Mouse (Mus musculus): ENCODE measurements around the gene Kcnj13.

Kcnj13 gene

DNA sequence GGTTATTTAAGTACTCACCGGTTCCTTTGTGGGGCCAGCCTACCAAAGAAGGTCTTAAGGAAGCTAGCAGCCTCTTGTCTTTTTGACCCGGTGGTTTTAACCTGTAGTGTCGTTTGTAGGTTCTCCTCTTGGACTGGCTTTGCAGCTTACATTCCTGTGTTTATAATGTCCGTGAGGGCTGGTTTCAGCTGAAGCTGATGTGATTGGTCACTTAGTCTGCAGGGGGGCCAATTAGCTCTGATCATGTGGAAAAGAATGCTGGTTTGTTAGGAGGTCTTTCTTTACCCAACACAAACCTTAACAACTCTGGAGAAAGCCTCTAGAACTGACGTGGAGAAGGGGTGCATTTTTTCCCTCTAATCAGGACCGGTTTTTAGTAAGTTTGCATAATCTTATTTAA lies at the start of gene Kcnj13:
TSS of gene Kcnj13 (minus strand) at position 136 of the 400 bp plus-strand sequence.
- no peak for DNase-seq (ENCODE audit: extremely low read depth, low read depth, low spot score)

DNA sequence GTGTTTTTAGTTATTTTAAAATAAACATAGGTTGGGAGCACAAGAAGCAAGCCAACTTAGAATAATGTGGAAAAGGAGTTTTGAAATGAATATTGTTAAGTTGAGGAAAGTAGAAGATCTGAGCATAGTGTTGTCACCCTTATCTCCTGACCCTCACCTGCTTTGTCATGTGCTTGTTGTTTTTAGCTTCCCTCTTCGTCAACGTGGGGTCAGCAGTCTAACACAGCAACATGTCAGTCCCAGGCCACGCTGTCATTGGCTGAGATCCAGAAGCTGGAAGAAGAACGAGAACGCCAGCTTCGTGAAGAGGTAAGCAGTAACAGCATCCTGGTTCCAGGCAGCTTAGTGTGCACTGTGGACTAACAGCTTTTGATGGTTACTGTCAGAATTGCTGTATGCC lies 42.1 kb upstream of the Kcnj13 start:
- DNase-seq (ENCODE audit: extremely low read depth, low read depth, low spot score), result no peak

DNA sequence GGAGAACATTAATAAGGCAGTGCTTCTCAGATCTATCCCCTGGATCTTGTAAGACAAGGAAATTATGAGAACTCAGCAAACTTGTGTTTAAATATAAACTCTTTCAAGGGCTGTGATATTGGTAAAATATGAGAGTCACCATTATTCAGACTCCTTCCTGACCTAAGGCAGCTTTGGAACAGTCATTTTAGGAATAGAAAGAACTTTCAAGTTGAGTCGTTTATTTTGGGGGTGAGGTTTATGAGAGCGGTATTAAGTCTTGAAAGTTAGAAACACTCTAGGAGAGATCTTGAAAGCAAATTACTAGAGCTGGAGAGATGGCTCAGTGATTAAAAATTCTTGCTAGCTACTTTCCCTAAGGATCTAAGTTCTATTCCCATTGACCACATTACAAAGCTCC lies 40.6 kb upstream of the Kcnj13 start:
- no peak for DNase-seq (ENCODE audit: extremely low read depth, low read depth, low spot score)

DNA sequence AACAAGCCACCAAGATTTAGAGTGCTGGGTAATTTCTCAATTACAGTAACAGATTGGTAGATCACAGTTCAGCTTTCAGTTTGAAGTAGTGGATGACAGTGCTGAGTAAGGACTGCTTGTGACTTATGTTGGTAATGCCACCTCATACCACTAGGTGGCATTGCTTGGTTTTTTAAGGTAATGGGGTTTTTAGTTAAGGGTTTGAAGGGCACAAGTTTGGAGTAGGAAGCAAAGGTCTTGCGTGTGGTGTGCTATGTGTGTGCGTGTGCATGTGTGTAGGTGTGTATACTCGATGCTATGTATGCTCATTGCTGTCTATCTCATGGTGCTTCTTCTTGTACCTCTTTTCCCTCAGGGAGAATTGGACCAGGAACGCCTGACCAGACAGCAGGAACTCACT lies 24.2 kb upstream of the Kcnj13 start:
- DNase-seq (ENCODE audit: extremely low read depth, low read depth, low spot score), result no peak

DNA sequence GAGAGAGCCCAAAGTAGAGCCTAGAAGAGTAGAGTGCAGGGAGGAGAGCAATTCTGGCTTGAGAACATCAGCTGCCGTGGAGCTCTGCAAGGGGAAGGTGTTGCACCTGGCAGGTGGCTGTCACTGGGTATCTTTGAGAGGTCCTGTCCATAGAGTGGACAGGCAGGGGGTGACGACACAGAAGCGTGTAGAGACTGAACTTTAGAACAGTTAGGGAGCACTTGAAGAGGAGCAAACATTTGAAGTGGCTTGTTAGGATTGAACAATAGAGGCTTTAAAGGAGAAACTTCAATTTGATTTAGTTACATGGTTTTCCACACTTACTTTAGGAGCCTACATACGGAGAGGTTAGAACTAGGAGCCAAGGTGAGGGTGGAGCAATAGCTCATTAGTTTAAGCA lies 14.9 kb upstream of the Kcnj13 start:
- DNase-seq (ENCODE audit: extremely low read depth, low read depth, low spot score), result no peak

DNA sequence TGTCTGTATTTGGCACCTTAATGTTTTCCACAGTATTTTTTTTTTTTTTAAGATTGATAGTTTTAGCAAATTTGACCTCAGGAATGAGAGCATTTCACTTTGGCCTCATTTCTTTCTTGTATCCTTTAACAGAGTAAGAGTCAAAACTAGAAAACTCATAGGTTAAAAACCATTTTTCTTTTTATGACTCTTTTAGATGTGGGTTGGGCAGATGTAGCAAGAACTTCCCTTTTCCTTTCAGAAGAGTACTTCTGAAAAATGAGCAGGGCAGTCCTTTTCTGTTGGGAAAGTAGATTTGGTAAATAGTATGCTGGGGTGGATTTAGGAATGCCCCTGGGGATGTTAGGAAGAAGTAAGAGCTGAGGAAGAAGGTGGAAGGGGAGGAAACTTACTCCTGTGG lies 11.5 kb upstream of the Kcnj13 start:
- no peak for DNase-seq (ENCODE audit: extremely low read depth, low read depth, low spot score)

DNA sequence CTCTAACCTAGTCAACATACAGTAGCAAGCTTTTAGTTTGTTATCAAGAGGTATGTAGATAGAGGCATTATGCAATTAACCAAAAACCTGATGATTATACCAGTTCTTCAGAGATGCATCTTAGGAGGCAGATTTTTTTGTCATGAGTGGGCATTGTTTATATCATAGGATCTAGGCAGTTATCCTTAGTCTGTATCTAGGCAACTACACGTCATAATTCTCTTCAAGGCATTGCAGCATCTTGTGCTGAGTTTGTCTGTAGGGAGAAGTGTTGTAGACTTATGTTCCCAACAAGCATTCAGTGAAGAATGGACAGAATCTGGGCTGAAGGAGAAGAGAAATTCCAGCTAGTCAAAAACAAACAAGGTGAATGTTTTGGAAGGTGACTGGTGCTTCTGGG lies 10.2 kb upstream of the Kcnj13 start:
- DNase-seq (ENCODE audit: extremely low read depth, low read depth, low spot score), result no peak

DNA sequence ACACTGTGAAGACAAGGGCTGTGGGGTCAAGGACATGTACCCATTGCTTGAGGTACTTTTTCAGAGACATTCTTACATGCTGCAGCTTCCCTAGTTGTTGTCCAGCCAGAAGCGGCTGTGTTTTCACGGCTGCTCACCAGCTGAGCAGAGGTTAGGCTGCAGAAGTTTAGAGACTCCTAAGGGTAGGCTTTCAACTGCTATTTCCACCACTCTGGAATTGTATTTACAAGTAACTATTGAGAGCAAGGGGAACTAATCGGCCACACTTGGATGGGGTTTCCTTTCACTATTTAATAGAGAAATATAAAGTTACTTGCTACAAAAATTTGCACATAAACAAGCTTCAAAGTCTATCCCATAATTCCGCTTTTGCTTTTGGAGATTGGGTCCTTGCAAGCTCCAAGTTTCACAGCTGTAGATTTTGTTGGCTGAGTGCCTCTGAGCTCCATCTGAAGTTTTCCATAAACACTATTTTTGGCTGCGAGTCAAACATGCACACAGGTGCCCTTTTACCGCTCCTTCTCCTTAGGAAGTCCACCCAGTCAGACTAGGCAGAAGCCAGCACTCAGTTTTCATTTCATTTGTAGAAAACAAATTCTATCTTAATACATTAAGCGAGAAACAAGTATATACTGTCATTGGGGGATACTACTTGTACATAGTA lies 2.5 kb upstream of the Kcnj13 start:
- no peak for DNase-seq (ENCODE audit: extremely low read depth, low read depth, low spot score)

DNA sequence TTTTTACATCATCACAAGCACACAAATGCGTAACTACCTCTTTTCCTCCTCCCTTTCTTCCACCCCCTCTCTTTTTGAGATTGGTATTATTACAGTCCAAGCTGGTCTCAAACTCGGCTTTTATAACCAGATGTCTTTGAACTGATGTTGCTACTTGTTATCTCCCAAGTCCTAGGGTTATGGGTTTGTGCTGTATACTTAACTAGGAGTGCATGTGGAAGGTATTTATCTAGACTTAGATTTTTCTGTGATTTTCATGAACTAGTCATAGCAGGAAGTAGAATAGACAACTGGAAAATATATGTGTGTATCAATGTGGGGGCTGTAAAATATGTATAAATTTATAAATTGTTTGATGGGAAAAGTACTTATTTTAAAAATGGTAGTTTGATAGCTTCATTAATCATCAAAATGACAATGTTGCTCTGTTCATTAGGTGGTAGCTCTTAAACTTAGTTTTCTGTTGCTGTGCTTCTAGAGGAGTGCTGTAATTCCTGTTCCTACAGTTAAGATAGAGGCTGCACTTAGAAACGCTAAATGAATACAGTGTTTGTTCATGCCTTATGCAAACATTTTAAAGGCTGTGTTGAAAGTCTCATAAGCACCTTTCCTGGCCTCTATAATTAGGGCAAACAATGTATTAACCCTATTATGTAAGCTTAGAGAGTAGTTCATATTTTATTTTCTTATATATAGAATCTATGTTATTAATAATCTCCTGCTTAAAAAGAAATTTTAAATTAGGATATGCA lies 909 bp downstream of the Kcnj13 start:
- DNase-seq (ENCODE audit: extremely low read depth, low read depth, low spot score), result no peak

DNA sequence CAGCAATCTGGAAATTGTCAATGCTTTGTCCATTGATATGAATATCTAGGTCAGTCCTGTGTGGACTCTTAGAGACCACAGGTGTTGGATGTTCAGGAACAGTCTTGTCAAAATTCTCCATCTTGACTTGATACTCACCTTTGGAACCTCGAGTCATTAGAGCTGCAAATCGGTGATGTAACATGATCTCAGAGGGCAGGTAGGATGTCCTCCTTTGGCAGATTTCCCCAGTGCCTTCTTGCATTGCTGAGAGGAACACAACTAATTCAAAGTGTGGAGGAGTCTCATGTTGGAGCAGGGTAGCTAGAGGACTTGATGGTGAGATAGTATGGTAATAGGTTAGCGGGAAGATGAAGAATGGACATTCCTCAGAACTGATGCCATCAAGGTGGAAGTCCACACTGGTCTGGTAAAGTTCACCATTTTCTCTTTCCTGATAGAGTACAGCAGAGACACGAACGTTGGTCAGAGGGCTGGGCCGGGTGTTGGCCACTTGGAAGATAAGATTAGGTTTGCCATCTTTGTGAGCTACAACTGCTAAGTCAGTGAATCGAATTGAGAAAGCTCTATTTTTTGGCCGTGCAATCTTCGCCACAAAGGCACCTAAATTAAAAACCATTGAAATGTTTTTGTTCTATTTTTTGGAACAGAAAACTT lies 8.0 kb downstream of the Kcnj13 start:
- DNase-seq (ENCODE audit: extremely low read depth, low read depth, low spot score), result no peak

DNA sequence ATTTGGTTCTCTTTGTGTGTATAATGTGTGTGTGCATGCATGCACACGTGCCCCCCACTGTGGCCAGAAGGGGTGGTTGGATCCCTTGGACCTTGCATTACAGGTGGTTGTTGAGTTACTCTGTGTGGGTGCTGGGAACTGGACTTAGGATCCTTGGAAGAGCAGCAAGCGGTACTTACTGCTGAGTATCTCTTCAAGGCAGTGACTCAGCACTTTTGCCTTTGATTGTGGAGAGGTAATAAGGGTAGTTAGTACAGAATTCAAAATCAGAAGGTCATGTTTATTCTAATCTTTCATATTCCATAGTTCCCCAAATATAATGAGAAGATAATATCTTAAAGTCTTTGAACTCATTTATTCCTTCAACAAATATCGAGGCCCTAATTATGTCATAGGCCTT lies 13.4 kb downstream of the Kcnj13 start:
- DNase-seq (ENCODE audit: extremely low read depth, low read depth, low spot score), result no peak

DNA sequence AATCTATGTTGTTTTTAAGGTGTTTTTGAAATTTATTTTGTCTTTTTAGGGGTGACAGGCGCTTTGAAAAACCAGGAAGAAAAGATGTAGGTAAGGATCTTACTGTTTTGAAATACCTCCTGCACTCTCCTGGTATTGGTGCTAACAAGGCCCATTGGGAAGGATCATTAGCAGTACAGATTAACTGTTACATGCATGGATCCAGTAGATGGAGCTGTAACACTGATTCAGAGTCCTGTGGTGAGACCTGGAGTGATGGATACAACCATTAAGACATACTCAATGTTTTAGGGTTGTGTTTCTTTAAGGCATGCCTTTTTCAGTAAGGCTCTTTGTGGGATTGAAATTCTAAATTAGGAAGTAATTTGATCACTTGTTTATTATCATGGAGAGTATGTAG lies 14.6 kb downstream of the Kcnj13 start:
- no peak for DNase-seq (ENCODE audit: extremely low read depth, low read depth, low spot score)

DNA sequence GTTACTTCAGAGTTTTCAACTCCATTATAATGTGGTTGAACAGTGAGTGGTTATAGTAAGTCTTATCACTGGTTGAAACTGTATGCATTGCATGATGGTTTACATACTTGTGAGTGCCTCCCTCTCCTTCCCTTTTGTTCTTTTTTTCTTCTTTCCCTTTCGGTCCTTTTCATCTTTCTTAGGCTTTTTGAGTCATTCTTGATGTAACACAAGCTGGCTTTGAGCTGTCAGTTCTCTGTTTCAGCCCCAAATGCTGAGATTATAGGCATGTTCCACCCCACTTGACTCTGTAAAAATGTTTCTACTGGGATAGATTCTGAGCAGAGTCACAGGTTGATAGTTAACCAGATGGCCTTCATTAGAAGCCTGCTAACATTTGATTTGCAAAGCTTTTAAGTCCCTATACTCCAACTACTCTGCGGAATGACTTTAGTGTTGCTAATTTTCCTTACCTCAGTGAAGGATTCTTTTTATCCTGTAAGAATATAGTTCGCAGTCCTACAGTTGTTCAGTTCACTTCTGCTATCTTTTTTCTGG lies 16.4 kb downstream of the Kcnj13 start:
- DNase-seq (ENCODE audit: extremely low read depth, low read depth, low spot score), result no peak

DNA sequence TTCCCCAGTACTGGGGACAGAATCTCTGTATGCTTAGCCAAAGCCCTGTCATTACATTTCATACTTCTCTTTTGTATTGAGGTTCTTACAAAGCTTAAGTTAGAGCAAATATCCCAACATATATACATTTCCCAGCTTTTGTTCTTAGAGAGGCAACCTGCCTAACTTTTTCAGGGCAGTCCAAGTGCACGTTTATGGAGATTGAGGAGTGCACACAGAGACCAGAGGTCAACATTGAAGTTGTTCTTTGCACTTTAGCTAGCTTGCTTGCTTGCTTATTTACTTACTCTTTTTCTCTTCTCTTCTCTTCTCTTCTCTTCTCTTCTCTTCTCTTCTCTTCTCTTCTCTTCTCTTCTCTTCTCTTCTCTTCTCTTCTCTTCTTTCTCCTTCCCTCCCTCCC lies 34.3 kb downstream of the Kcnj13 start:
- DNase-seq (ENCODE audit: extremely low read depth, low read depth, low spot score), result no peak

DNA sequence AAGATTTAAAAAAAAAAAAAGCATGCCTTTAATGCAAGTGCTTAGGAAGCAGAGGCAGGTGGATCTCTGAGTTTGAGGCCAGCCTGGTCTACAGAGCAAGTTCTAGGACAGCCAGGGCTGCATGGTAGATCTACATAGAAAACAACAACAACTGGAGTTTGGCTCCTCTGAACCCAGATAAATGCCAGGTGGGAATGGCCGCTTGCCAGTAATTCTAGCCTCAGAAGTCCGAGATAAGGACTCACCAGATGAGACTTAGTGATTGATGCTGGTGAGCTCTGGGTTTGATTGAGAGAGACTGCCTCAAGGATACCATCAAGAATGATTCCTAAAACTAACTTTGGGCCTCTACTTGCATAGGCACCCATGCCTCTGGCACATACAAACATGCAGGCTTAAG lies 44.0 kb downstream of the Kcnj13 start:
- DNase-seq (ENCODE audit: extremely low read depth, low read depth, low spot score), result no peak
